Mouse (Mus musculus): ENCODE data around the gene Csnk2b. TPM values are rescaled to one million over a fixed set of nuclear protein-coding genes. Genes with fewer than 3 reads are reported as not detected.
A peak's percentile ranks its signal among the peaks of the same experiment; 100 is the strongest.

Csnk2b gene
- polyA plus RNA-seq, 1 experiment from 2014 or later, result 265 TPM

- Histone ChIP-seq H3K36me3 (no peaks in the 10 kb centered on the region), H3K4me3 (no peak overlapping the region), H3K9ac (no peak overlapping the region), H3K9me3 (no peaks in the 10 kb centered on the region), H3K4me1 (peaks cover 18% of the 10 kb centered on the region), H3K27ac (no peak overlapping the region), H3K4me2 (no peak overlapping the region), H3K27me3 (peaks cover 5% of the 10 kb centered on the region; the same call in 1 of the 2 replicates)
- peak; percentile 15; the same call in 1 of the 2 replicates for ATAC-seq (ENCODE audit: borderline replicate concordance, extremely low read depth, low FRiP score, low TSS enrichment)
- WGBS, result 37% methylated on average over 9 of the region's 9 CpGs
Measured at GRCm38 (mm10) chr17:35079778-35080177, 42.1 kb downstream of the Csnk2b start.

GRCm38 (mm10) chr17:35077786-35078233 is 44.0 kb downstream of the Csnk2b start, which contains the start of gene Ly6g6d:
TSS of gene Ly6g6d (minus strand) at chr17:35078065.
- WGBS, result 8% methylated on average over 14 of the region's 14 CpGs
- ATAC-seq (ENCODE audit: borderline replicate concordance, extremely low read depth, low FRiP score, low TSS enrichment), result peak; percentile 66
- no peaks in the 10 kb centered on the region for H3K36me3 ChIP-seq

GRCm38 (mm10) chr17:35077285-35077684 is 44.6 kb downstream of the Csnk2b start:
- Histone ChIP-seq H3K27me3 (peaks cover 5% of the 10 kb centered on the region; the same call in 1 of the 2 replicates), H3K9me3 (no peaks in the 10 kb centered on the region), H3K9ac (peak overlapping the region; percentile 25), H3K27ac (peak overlapping the region; percentile 81), H3K4me1 (peaks cover 18% of the 10 kb centered on the region), H3K4me2 (peak overlapping the region; percentile 48), H3K4me3 (peak overlapping the region; percentile 31), H3K36me3 (no peaks in the 10 kb centered on the region)
- WGBS, result 32% methylated on average over 2 of the region's 2 CpGs
- no peak for ATAC-seq (ENCODE audit: borderline replicate concordance, extremely low read depth, low FRiP score, low TSS enrichment)

More at GRCm38 (mm10) chr17:35077786-35078233, 44.0 kb downstream of the Csnk2b start, which contains the start of gene Ly6g6d:
- H3K4me2 ChIP-seq, result peak within 1 kb of the TSS; percentile 48
- peak within 1 kb of the TSS; percentile 31 for H3K4me3 ChIP-seq
- H3K4me1 ChIP-seq, result peaks cover 18% of the 10 kb centered on the region
- peak within 1 kb of the TSS; percentile 81 for H3K27ac ChIP-seq
- H3K9ac ChIP-seq, result peak within 1 kb of the TSS; percentile 25
- no peaks in the 10 kb centered on the region for H3K9me3 ChIP-seq
- peaks cover 5% of the 10 kb centered on the region; the same call in 1 of the 2 replicates for H3K27me3 ChIP-seq

GRCm38 (mm10) chr17:35076507-35077176 is 45.2 kb downstream of the Csnk2b start, which contains the start of gene Ly6g6e:
TSS of gene Ly6g6e (plus strand) at chr17:35076902.
- no peak for ATAC-seq (ENCODE audit: borderline replicate concordance, extremely low read depth, low FRiP score, low TSS enrichment)

GRCm38 (mm10) chr17:35074097-35074496 is 47.8 kb downstream of the Csnk2b start:
- Histone ChIP-seq H3K27ac (no peak overlapping the region), H3K4me3 (no peak overlapping the region), H3K4me1 (peaks cover 23% of the 10 kb centered on the region), H3K4me2 (no peak overlapping the region), H3K9ac (no peak overlapping the region), H3K27me3 (peaks cover 5% of the 10 kb centered on the region; the same call in 1 of the 2 replicates), H3K9me3 (no peaks in the 10 kb centered on the region), H3K36me3 (no peaks in the 10 kb centered on the region)
- ATAC-seq (ENCODE audit: borderline replicate concordance, extremely low read depth, low FRiP score, low TSS enrichment), result no peak
- 48% methylated on average over 17 of the region's 17 CpGs for WGBS

More at GRCm38 (mm10) chr17:35076507-35077176, 45.2 kb downstream of the Csnk2b start, which contains the start of gene Ly6g6e:
- H3K4me2 ChIP-seq, result peak within 1 kb of the TSS; percentile 48
- H3K9ac ChIP-seq, result peak within 1 kb of the TSS; percentile 25
- peak within 1 kb of the TSS; percentile 81 for H3K27ac ChIP-seq
- H3K27me3 ChIP-seq, result peaks cover 5% of the 10 kb centered on the region; the same call in 1 of the 2 replicates
- H3K36me3 ChIP-seq, result no peaks in the 10 kb centered on the region
- H3K4me1 ChIP-seq, result peaks cover 19% of the 10 kb centered on the region
- H3K4me3 ChIP-seq, result peak within 1 kb of the TSS; percentile 31
- H3K9me3 ChIP-seq, result no peaks in the 10 kb centered on the region
- WGBS, result 37% methylated on average over 10 of the region's 10 CpGs

- Histone ChIP-seq H3K4me2 (no peak overlapping the region), H3K4me3 (no peak overlapping the region), H3K36me3 (no peaks in the 10 kb centered on the region), H3K9ac (no peak overlapping the region), H3K27me3 (peaks cover 11% of the 10 kb centered on the region), H3K9me3 (no peaks in the 10 kb centered on the region), H3K27ac (peak overlapping the region; percentile 29), H3K4me1 (peaks cover 8% of the 10 kb centered on the region)
- 64% methylated on average over 9 of the region's 9 CpGs for WGBS
- no peak for ATAC-seq (ENCODE audit: borderline replicate concordance, extremely low read depth, low FRiP score, low TSS enrichment)
Measured at GRCm38 (mm10) chr17:35071454-35071853, 50.4 kb downstream of the Csnk2b start.

DNA sequence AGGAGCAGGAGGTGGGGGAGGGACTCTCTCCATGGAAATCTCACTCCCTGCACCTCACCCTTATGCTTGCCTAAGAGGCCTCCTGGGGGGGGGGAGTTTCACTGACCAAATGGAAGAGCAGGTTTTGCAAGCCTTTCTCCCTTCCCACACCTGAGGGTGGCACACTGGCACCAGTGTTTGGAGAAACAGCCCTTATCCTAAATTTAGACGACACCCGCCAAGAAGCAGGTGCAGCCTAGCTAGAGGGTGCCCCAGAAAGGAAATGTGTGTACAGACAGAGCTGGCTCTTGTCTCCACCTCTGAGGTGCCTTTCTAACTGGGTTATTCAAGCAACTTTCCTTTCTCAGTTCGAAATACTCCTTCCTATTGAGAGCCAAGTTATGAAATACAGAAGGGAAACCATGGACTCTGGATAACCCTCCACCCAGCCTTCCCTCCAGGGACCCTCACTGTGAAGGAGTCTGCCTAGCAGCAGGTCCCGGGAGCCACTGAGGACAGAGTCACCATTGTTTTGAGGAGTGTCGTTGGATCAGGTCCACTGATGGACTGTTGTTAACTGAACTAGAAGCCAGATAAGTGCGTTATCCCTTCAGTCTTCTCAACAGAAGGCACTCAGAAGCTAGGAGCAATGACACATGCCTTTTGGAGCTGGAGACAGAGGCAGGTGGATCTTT is 51.2 kb downstream of the Csnk2b start:
- Histone ChIP-seq H3K36me3 (no peaks in the 10 kb centered on the region), H3K4me1 (peaks cover 10% of the 10 kb centered on the region), H3K9me3 (no peaks in the 10 kb centered on the region), H3K27me3 (peaks cover 13% of the 10 kb centered on the region), H3K4me3 (no peak overlapping the region), H3K9ac (no peak overlapping the region), H3K27ac (peak overlapping the region; percentile 71), H3K4me2 (no peak overlapping the region)
- 38% methylated on average over 6 of the region's 6 CpGs for WGBS
- peak; percentile 57 for ATAC-seq (ENCODE audit: borderline replicate concordance, extremely low read depth, low FRiP score, low TSS enrichment)

DNA sequence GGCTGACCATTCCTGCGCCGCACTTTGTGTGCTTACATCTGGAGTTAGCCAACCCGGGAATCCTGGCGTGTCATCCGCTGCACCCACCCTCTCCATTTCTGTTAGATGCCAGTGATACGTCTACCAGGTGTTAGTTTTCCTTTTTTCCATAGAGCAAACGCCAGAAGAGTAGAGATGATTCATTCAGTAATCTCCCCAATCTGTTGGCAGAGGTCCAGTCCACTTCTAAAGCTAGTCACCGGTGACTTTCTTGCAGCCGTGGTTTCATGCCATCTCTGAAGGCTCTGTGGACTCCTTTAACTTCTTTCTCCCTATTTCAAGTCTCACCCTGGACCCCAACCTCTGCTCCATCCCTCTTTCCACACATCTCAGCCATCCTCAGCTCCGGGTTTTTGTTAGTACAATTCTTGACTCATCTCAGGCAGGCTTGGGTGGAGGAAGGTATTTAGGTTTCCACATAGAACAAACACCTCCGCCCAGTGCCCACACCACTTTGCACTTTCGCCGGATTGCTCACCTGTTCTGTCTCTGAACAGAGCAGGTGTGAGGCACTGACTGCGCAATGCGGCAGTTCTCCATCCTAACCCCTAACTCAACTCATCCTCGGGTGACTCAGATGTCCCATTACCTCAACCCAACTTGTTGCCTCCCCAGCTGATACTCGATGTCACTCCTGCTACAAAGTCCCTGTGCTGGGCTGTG is 53.5 kb downstream of the Csnk2b start:
- H3K9ac ChIP-seq, result no peak overlapping the region
- no peaks in the 10 kb centered on the region for H3K9me3 ChIP-seq
- no peak overlapping the region for H3K4me3 ChIP-seq
- ATAC-seq (ENCODE audit: borderline replicate concordance, extremely low read depth, low FRiP score, low TSS enrichment), result no peak
- H3K27me3 ChIP-seq, result peaks cover 13% of the 10 kb centered on the region
- no peak overlapping the region for H3K4me2 ChIP-seq
- no peaks in the 10 kb centered on the region for H3K36me3 ChIP-seq
- peaks cover 26% of the 10 kb centered on the region for H3K4me1 ChIP-seq
- 59% methylated on average over 17 of the region's 17 CpGs for WGBS
- no peak overlapping the region for H3K27ac ChIP-seq

Other genes with a start within 250 kb of the Csnk2b start
- gene Zbtb12, start 242.6 kb downstream of the Csnk2b start, polyA plus RNA-seq (2015; fragmentation: Nextera tagmentation; extraction: Ambion mirVana), result 2.6 and 2.7 TPM in 2 replicates
- not detected in 2 replicates for gene Gm20547, start 240.0 kb downstream of the Csnk2b start, polyA plus RNA-seq (2015; fragmentation: Nextera tagmentation; extraction: Ambion mirVana)
- gene C2, start 223.8 kb downstream of the Csnk2b start, polyA plus RNA-seq (2015; fragmentation: Nextera tagmentation; extraction: Ambion mirVana), result 2.6 and 2.9 TPM in 2 replicates
- 64.9 and 69.9 TPM in 2 replicates for gene Ehmt2, start 223.6 kb downstream of the Csnk2b start, polyA plus RNA-seq (2015; fragmentation: Nextera tagmentation; extraction: Ambion mirVana)
- gene Slc44a4, start 207.6 kb downstream of the Csnk2b start, polyA plus RNA-seq (2015; fragmentation: Nextera tagmentation; extraction: Ambion mirVana), result 0.94 and 1.5 TPM in 2 replicates
- gene Neu1, start 190.8 kb downstream of the Csnk2b start, polyA plus RNA-seq (2015; fragmentation: Nextera tagmentation; extraction: Ambion mirVana), result 17.3 and 17.9 TPM in 2 replicates
- gene Hspa1b, start 162.8 kb downstream of the Csnk2b start, polyA plus RNA-seq (2015; fragmentation: Nextera tagmentation; extraction: Ambion mirVana), result 0.15 and 0.26 TPM in 2 replicates
- not detected in 2 replicates for gene Gm20481, start 152.1 kb downstream of the Csnk2b start, polyA plus RNA-seq (2015; fragmentation: Nextera tagmentation; extraction: Ambion mirVana)
- gene Hspa1a, start 149.9 kb downstream of the Csnk2b start, polyA plus RNA-seq (2015; fragmentation: Nextera tagmentation; extraction: Ambion mirVana), result 3.4 and 3.8 TPM in 2 replicates
- gene Hspa1l, start 149.3 kb downstream of the Csnk2b start, polyA plus RNA-seq (2015; fragmentation: Nextera tagmentation; extraction: Ambion mirVana), result 0.45 and 0.79 TPM in 2 replicates
- gene Lsm2, start 140.2 kb downstream of the Csnk2b start, polyA plus RNA-seq (2015; fragmentation: Nextera tagmentation; extraction: Ambion mirVana), result 210 and 216 TPM in 2 replicates
- gene Vars, start 121.1 kb downstream of the Csnk2b start, polyA plus RNA-seq (2015; fragmentation: Nextera tagmentation; extraction: Ambion mirVana), result 128 and 129 TPM in 2 replicates
- 0.14 and 0.25 TPM in 2 replicates for gene Vwa7, start 105.5 kb downstream of the Csnk2b start, polyA plus RNA-seq (2015; fragmentation: Nextera tagmentation; extraction: Ambion mirVana)
- gene Sapcd1, start 94.0 kb downstream of the Csnk2b start, polyA plus RNA-seq (2015; fragmentation: Nextera tagmentation; extraction: Ambion mirVana), result 7.2 and 7.7 TPM in 2 replicates
- 4.4 TPM in 2 replicates for gene Msh5, start 75.3 kb downstream of the Csnk2b start, polyA plus RNA-seq (2015; fragmentation: Nextera tagmentation; extraction: Ambion mirVana)
- gene Clic1, start 72.1 kb downstream of the Csnk2b start, polyA plus RNA-seq (2015; fragmentation: Nextera tagmentation; extraction: Ambion mirVana), result 283 and 300 TPM in 2 replicates
- 330 and 333 TPM in 2 replicates for gene Ddah2, start 63.0 kb downstream of the Csnk2b start, polyA plus RNA-seq (2015; fragmentation: Nextera tagmentation; extraction: Ambion mirVana)
- gene Ly6g6c, start 56.7 kb downstream of the Csnk2b start, polyA plus RNA-seq (2015; fragmentation: Nextera tagmentation; extraction: Ambion mirVana), result 0.36 and 0.39 TPM in 2 replicates
- 0.67 and 0.93 TPM in 2 replicates for gene Mpig6b, start 55.9 kb downstream of the Csnk2b start, polyA plus RNA-seq (2015; fragmentation: Nextera tagmentation; extraction: Ambion mirVana)
- 0.96 and 1.2 TPM in 2 replicates for gene Ly6g6e, start 45.2 kb downstream of the Csnk2b start, polyA plus RNA-seq (2015; fragmentation: Nextera tagmentation; extraction: Ambion mirVana)
- 5.2 and 6.7 TPM in 2 replicates for gene Ly6g6d, start 44.0 kb downstream of the Csnk2b start, polyA plus RNA-seq (2015; fragmentation: Nextera tagmentation; extraction: Ambion mirVana)
- gene Ly6g6f, start 36.4 kb downstream of the Csnk2b start, polyA plus RNA-seq (2015; fragmentation: Nextera tagmentation; extraction: Ambion mirVana), result 0.23 and 0.51 TPM in 2 replicates
- gene Abhd16a, start 32.8 kb downstream of the Csnk2b start, polyA plus RNA-seq (2015; fragmentation: Nextera tagmentation; extraction: Ambion mirVana), result 94.8 and 95.6 TPM in 2 replicates
- not detected in 2 replicates for gene Ly6g5c, start 13.8 kb downstream of the Csnk2b start, polyA plus RNA-seq (2015; fragmentation: Nextera tagmentation; extraction: Ambion mirVana)
- gene Ly6g5b, start 6.6 kb downstream of the Csnk2b start, polyA plus RNA-seq (2015; fragmentation: Nextera tagmentation; extraction: Ambion mirVana), result 0.79 and 0.95 TPM in 2 replicates
- 17.7 and 18.0 TPM in 2 replicates for gene Gpank1, start 598 bp downstream of the Csnk2b start, polyA plus RNA-seq (2015; fragmentation: Nextera tagmentation; extraction: Ambion mirVana)
- gene D17H6S53E, start 4.3 kb upstream of the Csnk2b start, polyA plus RNA-seq (2015; fragmentation: Nextera tagmentation; extraction: Ambion mirVana), result 9.6 and 9.7 TPM in 2 replicates
- gene Apom, start 10.0 kb upstream of the Csnk2b start, polyA plus RNA-seq (2015; fragmentation: Nextera tagmentation; extraction: Ambion mirVana), result 1.0 and 3.9 TPM in 2 replicates
- gene Bag6, start 13.1 kb upstream of the Csnk2b start, polyA plus RNA-seq (2015; fragmentation: Nextera tagmentation; extraction: Ambion mirVana), result 48.6 and 51.2 TPM in 2 replicates
- 169 and 179 TPM in 2 replicates for gene Prrc2a, start 42.8 kb upstream of the Csnk2b start, polyA plus RNA-seq (2015; fragmentation: Nextera tagmentation; extraction: Ambion mirVana)
- gene Aif1, start 54.0 kb upstream of the Csnk2b start, polyA plus RNA-seq (2015; fragmentation: Nextera tagmentation; extraction: Ambion mirVana), result 6.9 and 9.0 TPM in 2 replicates
- gene Lst1, start 66.4 kb upstream of the Csnk2b start, polyA plus RNA-seq (2015; fragmentation: Nextera tagmentation; extraction: Ambion mirVana), result 12.1 and 13.0 TPM in 2 replicates
- 0.65 and 2.2 TPM in 2 replicates for gene Ltb, start 72.4 kb upstream of the Csnk2b start, polyA plus RNA-seq (2015; fragmentation: Nextera tagmentation; extraction: Ambion mirVana)
- 0.16 TPM in 1 of 2 replicates, not detected in the other for gene Tnf, start 80.0 kb upstream of the Csnk2b start, polyA plus RNA-seq (2015; fragmentation: Nextera tagmentation; extraction: Ambion mirVana)
- gene Lta, start 83.3 kb upstream of the Csnk2b start, polyA plus RNA-seq (2015; fragmentation: Nextera tagmentation; extraction: Ambion mirVana), result 0.11 and 0.21 TPM in 2 replicates
- 0.70 and 0.75 TPM in 2 replicates for gene Gm16181, start 98.8 kb upstream of the Csnk2b start, polyA plus RNA-seq (2015; fragmentation: Nextera tagmentation; extraction: Ambion mirVana)
- gene Atp6v1g2, start 111.6 kb upstream of the Csnk2b start, polyA plus RNA-seq (2015; fragmentation: Nextera tagmentation; extraction: Ambion mirVana), result 3.4 and 4.3 TPM in 2 replicates
- gene Nfkbil1, start 113.7 kb upstream of the Csnk2b start, polyA plus RNA-seq (2015; fragmentation: Nextera tagmentation; extraction: Ambion mirVana), result 13.2 and 13.4 TPM in 2 replicates
- 512 and 523 TPM in 2 replicates for gene Ddx39b, start 119.7 kb upstream of the Csnk2b start, polyA plus RNA-seq (2015; fragmentation: Nextera tagmentation; extraction: Ambion mirVana)
- gene H2-D1, start 140.7 kb upstream of the Csnk2b start, polyA plus RNA-seq (2015; fragmentation: Nextera tagmentation; extraction: Ambion mirVana), result 114 and 138 TPM in 2 replicates
- 0.20 and 0.24 TPM in 2 replicates for gene H2-Q1, start 198.4 kb upstream of the Csnk2b start, polyA plus RNA-seq (2015; fragmentation: Nextera tagmentation; extraction: Ambion mirVana)
- 6.6 and 7.1 TPM in 2 replicates for gene H2-Q2, start 220.2 kb upstream of the Csnk2b start, polyA plus RNA-seq (2015; fragmentation: Nextera tagmentation; extraction: Ambion mirVana)